Mouse (Mus musculus) kidney, embryonic 16.5 days (tissue): ENCODE results near the gene Sdr42e1. TPM values are rescaled to one million over a fixed set of nuclear protein-coding genes. Genes with fewer than 3 reads are reported as not detected.
A peak's percentile ranks its signal among the peaks of the same experiment; 100 is the strongest.

ENCODE experiments used
- ATAC-seq: fragments of 200-750 bp; cut with Nextera tagmentation; 2 replicates; pipeline ENCODE4 v1.8.0; 2017; ENCODE audit warnings: moderate TSS enrichment; ENCODE audit not compliant: low FRiP score, low TSS enrichment
- H3K27ac ChIP-seq: fragments of 300-500 bp; sonication (generic); 2 replicates; pipeline ENCODE4 v1.5.1; 2014; ENCODE audit warnings: low read length
- H3K27me3 ChIP-seq: fragments of 300-500 bp; sonication (generic); 2 replicates; pipeline ENCODE4 v1.6.1; 2014; ENCODE audit warnings: low read length, control low read depth, mixed read lengths; ENCODE audit not compliant: insufficient read depth
- H3K36me3 ChIP-seq: fragments of 300-500 bp; sonication (generic); 2 replicates; pipeline ENCODE4 v1.6.1; 2014; ENCODE audit warnings: low read length, control low read depth, mixed read lengths; ENCODE audit not compliant: insufficient read depth
- H3K4me1 ChIP-seq: fragments of 300-500 bp; sonication (generic); 2 replicates; pipeline ENCODE4 v1.6.1; 2014; ENCODE audit warnings: low read length, control low read depth, mixed read lengths; ENCODE audit not compliant: insufficient read depth
- H3K4me2 ChIP-seq: fragments of 300-500 bp; sonication (generic); replicated peaks from 2 replicates; pipeline ENCODE4 v1.6.1; 2014; ENCODE audit warnings: low read depth, low read length
- H3K4me3 ChIP-seq: fragments of 300-500 bp; sonication (generic); 2 replicates; pipeline ENCODE4 v1.5.1; 2014; ENCODE audit warnings: mild to moderate bottlenecking, low read length
- H3K9ac ChIP-seq: fragments of 300-500 bp; sonication (generic); replicated peaks from 2 replicates; pipeline ENCODE4 v1.6.1; 2014; ENCODE audit warnings: low read length
- H3K9me3 ChIP-seq: fragments of 300-500 bp; sonication (generic); 2 replicates; pipeline ENCODE4 v1.6.1; 2016; ENCODE audit warnings: low read length, control low read depth
- WGBS: fragments of 180-500 bp; shearing (Covaris S2); extraction: QIAGEN DNeasy Blood & Tissue Kit; methylation state at CpG from one replicate; pipeline ENCODE4 v1.1.7; 2014; 5-methylcytosine and 5-hydroxymethylcytosine counted together
- polyA plus RNA-seq: library from polyadenylated mRNA; unstranded; fragments of >200 nt; fragmentation: Nextera tagmentation; extraction: Ambion mirVana; gene quantifications from 2 replicates; pipeline ENCODE4 v1.2.1, GENCODE M21; 2015

Sdr42e1 gene
- polyA plus RNA-seq: 3.2 TPM in 2 replicates

GRCm38 (mm10) chr8:117673430-117673830, at the start of gene Sdr42e1:
Gene Sdr42e1, minus strand, starts transcription at chr8:117673689.
- Histone ChIP-seq H3K36me3 (no peaks in the 10 kb centered on the region), H3K4me2 (peak within 1 kb of the TSS; percentile 87), H3K9me3 (no peaks in the 10 kb centered on the region), H3K27ac (no peak within 1 kb of the TSS), H3K9ac (peak within 1 kb of the TSS; percentile 73), H3K4me3 (peak within 1 kb of the TSS; percentile 69), H3K4me1 (peaks cover 3% of the 10 kb centered on the region; the same call in 1 of the 2 replicates), H3K27me3 (no peaks in the 10 kb centered on the region; the same call in 1 of the 2 replicates)
- WGBS: 6% methylated on average over 17 of the region's 17 CpGs
- no peak for ATAC-seq

- 74% methylated on average over 14 of the region's 14 CpGs for WGBS
Observed at GRCm38 (mm10) chr8:117718152-117718860, 44.8 kb upstream of the Sdr42e1 start.

GRCm38 (mm10) chr8:117715896-117716295, 42.4 kb upstream of the Sdr42e1 start:
- WGBS: 74% methylated on average over 5 of the region's 5 CpGs
- H3K36me3 ChIP-seq: no peaks in the 10 kb centered on the region
- no peak overlapping the region for H3K27ac ChIP-seq
- no peak overlapping the region for H3K4me3 ChIP-seq
- no peaks in the 10 kb centered on the region for H3K9me3 ChIP-seq
- no peak overlapping the region for H3K4me2 ChIP-seq
- H3K9ac ChIP-seq: no peak overlapping the region
- no peaks in the 10 kb centered on the region for H3K4me1 ChIP-seq
- H3K27me3 ChIP-seq: no peaks in the 10 kb centered on the region
- ATAC-seq: no peak

More at GRCm38 (mm10) chr8:117718152-117718860, 44.8 kb upstream of the Sdr42e1 start:
- peak; percentile 80; the same call in 1 of the 2 replicates for ATAC-seq
- Histone ChIP-seq H3K4me2 (no peak overlapping the region), H3K27ac (no peak overlapping the region), H3K9ac (no peak overlapping the region), H3K4me1 (no peaks in the 10 kb centered on the region), H3K9me3 (no peaks in the 10 kb centered on the region), H3K4me3 (no peak overlapping the region), H3K36me3 (no peaks in the 10 kb centered on the region), H3K27me3 (no peaks in the 10 kb centered on the region)

GRCm38 (mm10) chr8:117714604-117715003, 41.1 kb upstream of the Sdr42e1 start:
- no peaks in the 10 kb centered on the region for H3K4me1 ChIP-seq
- no peak for ATAC-seq
- WGBS: 92% methylated on average over 5 of the region's 5 CpGs
- H3K4me3 ChIP-seq: no peak overlapping the region
- no peak overlapping the region for H3K9ac ChIP-seq
- no peak overlapping the region for H3K4me2 ChIP-seq
- no peaks in the 10 kb centered on the region for H3K9me3 ChIP-seq
- H3K27ac ChIP-seq: no peak overlapping the region
- H3K27me3 ChIP-seq: no peaks in the 10 kb centered on the region
- no peaks in the 10 kb centered on the region for H3K36me3 ChIP-seq

GRCm38 (mm10) chr8:117712226-117712625, 38.7 kb upstream of the Sdr42e1 start:
- no peak for ATAC-seq
- H3K27ac ChIP-seq: no peak overlapping the region
- no peaks in the 10 kb centered on the region for H3K9me3 ChIP-seq
- no peaks in the 10 kb centered on the region for H3K4me1 ChIP-seq
- H3K9ac ChIP-seq: no peak overlapping the region
- 50% methylated on average over 5 of the region's 5 CpGs for WGBS
- H3K36me3 ChIP-seq: no peaks in the 10 kb centered on the region
- H3K4me3 ChIP-seq: no peak overlapping the region
- no peaks in the 10 kb centered on the region for H3K27me3 ChIP-seq
- H3K4me2 ChIP-seq: no peak overlapping the region

GRCm38 (mm10) chr8:117706141-117706540, 32.7 kb upstream of the Sdr42e1 start:
- Histone ChIP-seq H3K9ac (no peak overlapping the region), H3K4me2 (no peak overlapping the region), H3K4me1 (0 out of 2 replicates have a peak, but pooled peaks cover 4% of the 10 kb centered on the region), H3K27me3 (no peaks in the 10 kb centered on the region), H3K36me3 (no peaks in the 10 kb centered on the region), H3K4me3 (no peak overlapping the region), H3K27ac (no peak overlapping the region), H3K9me3 (no peaks in the 10 kb centered on the region)
- ATAC-seq: no peak
- whole genome bisulfite sequencing: 85% methylated on average over 4 of the region's 4 CpGs

GRCm38 (mm10) chr8:117702701-117703100, 29.2 kb upstream of the Sdr42e1 start:
- Histone ChIP-seq H3K4me3 (no peak overlapping the region), H3K9me3 (no peaks in the 10 kb centered on the region), H3K4me2 (no peak overlapping the region), H3K36me3 (no peaks in the 10 kb centered on the region), H3K27me3 (no peaks in the 10 kb centered on the region), H3K9ac (no peak overlapping the region), H3K27ac (peak overlapping the region; percentile 24; the same call in 1 of the 2 replicates), H3K4me1 (0 out of 2 replicates have a peak, but pooled peaks cover 4% of the 10 kb centered on the region)
- WGBS: 34% methylated on average over 10 of the region's 10 CpGs
- ATAC-seq: no peak

- Histone ChIP-seq H3K9me3 (no peaks in the 10 kb centered on the region), H3K4me3 (no peak within 1 kb of the TSS), H3K27me3 (no peaks in the 10 kb centered on the region), H3K4me1 (0 out of 2 replicates have a peak, but pooled peaks cover 4% of the 10 kb centered on the region), H3K27ac (peak within 1 kb of the TSS; percentile 24; the same call in 1 of the 2 replicates), H3K4me2 (no peak within 1 kb of the TSS), H3K9ac (no peak within 1 kb of the TSS), H3K36me3 (no peaks in the 10 kb centered on the region)
- 38% methylated on average over 13 of the region's 13 CpGs for WGBS
- peak; percentile 83 for ATAC-seq
Observed at GRCm38 (mm10) chr8:117701859-117702258, 28.4 kb upstream of the Sdr42e1 start, which contains the start of gene Hsd17b2. Gene Hsd17b2, plus strand, starts transcription at chr8:117701904.

- Histone ChIP-seq H3K4me1 (0 out of 2 replicates have a peak, but pooled peaks cover 4% of the 10 kb centered on the region), H3K36me3 (no peaks in the 10 kb centered on the region), H3K9ac (no peak overlapping the region), H3K4me2 (no peak overlapping the region), H3K4me3 (no peak overlapping the region), H3K9me3 (no peaks in the 10 kb centered on the region), H3K27ac (no peak overlapping the region), H3K27me3 (no peaks in the 10 kb centered on the region)
- 86% methylated on average over 8 of the region's 8 CpGs for WGBS
- 0 out of 2 replicates have a peak, but pooled peaks have one; percentile 13 for ATAC-seq
Observed at GRCm38 (mm10) chr8:117701246-117701645, 27.8 kb upstream of the Sdr42e1 start.

- Histone ChIP-seq H3K27me3 (no peaks in the 10 kb centered on the region), H3K9me3 (no peaks in the 10 kb centered on the region), H3K4me2 (no peak overlapping the region), H3K9ac (no peak overlapping the region), H3K27ac (no peak overlapping the region), H3K36me3 (no peaks in the 10 kb centered on the region), H3K4me1 (0 out of 2 replicates have a peak, but pooled peaks cover 4% of the 10 kb centered on the region), H3K4me3 (no peak overlapping the region)
- WGBS: 75% methylated on average over 8 of the region's 8 CpGs
- no peak for ATAC-seq
Observed at GRCm38 (mm10) chr8:117700699-117701098, 27.2 kb upstream of the Sdr42e1 start.
